Mouse (Mus musculus): Measurements from ENCODE around the gene Shroom3.

GRCm38 (mm10) chr5:92994861-92995260, 311.6 kb downstream of the Shroom3 start:
- TF ChIP-seq CTCF (IDR thresholded peaks at IDR 0.05; ENCODE audit: low read depth, low read length) = no peak
- TF ChIP-seq POLR2A (IDR thresholded peaks at IDR 0.05; ENCODE audit: borderline replicate concordance, low read depth, low read length) = no peak

All from bone marrow macrophage, adult 2 months (primary cell).